Mouse (Mus musculus) lung, adult 2 months (tissue): ENCODE measurements around the gene Xrcc4.

Experiments used
- CTCF ChIP-seq: fragments of 200-500 bp; IDR thresholded peaks from 2 replicates; pipeline ENCODE4 v1.5.1; 2011; ENCODE audit warnings: mild to moderate bottlenecking, low read length, control low read depth; ENCODE audit not compliant: insufficient read depth
- POLR2A ChIP-seq: fragments of 200-500 bp; IDR thresholded peaks from 2 replicates; pipeline ENCODE4 v1.6.1; 2011; ENCODE audit warnings: low read depth, mild to moderate bottlenecking, control low read depth, low read length, borderline replicate concordance; ENCODE audit errors: extremely low read depth

DNA sequence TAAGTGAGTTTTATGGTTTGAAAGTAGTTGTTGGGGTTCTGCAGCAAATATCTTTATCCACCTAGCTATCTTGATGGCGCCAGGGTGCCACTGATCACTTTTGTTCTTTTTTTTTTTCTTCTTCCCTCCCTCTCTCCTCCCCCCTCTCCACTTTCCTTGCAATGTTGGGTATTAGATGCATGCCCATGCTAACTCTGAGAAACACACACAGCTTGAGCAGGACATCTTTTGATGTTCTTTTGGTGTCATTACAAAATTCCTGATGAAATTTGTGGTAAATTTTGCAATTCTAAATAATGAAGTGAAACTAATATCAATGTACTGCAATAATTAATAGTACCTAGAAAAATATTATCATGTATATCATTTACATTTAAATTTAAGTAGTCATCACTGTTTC, 205.9 kb downstream of the Xrcc4 start:
- TF ChIP-seq CTCF (no peak), POLR2A (no peak)
